Mouse (Mus musculus) ES-E14 (cell line): Measurements from ENCODE around the gene Zfp446. TPM values are rescaled to one million over a fixed set of nuclear protein-coding genes. Genes with fewer than 3 reads are reported as not detected.

Source experiments
- DNase-seq: peaks from one replicate; pipeline ENCODE4 v3.0.0-alpha.2; 2013; ENCODE audit warnings: low read depth, low spot score
- H3K27ac ChIP-seq: 2 replicates; pipeline ENCODE4 v1.5.1; 2012; ENCODE audit warnings: low read depth, mild to moderate bottlenecking, low read length, moderate library complexity, mixed read lengths; ENCODE audit not compliant: poor library complexity, insufficient read depth, severe bottlenecking
- H3K36me3 ChIP-seq: 2 replicates; pipeline ENCODE4 v1.6.1; 2012; ENCODE audit warnings: mild to moderate bottlenecking, low read length, moderate library complexity, mixed read lengths; ENCODE audit not compliant: control insufficient read depth, poor library complexity, insufficient read depth, severe bottlenecking
- H3K4me1 ChIP-seq, 2 experiments: fragments of 150-350 bp in 1 of 2; sonication (generic) in 1 of 2; 2 replicates each; pipeline ENCODE4 v1.6.1; 2012; ENCODE audit warnings: low read length in 2 of 2, mild to moderate bottlenecking in 1 of 2, mixed read lengths in 1 of 2; ENCODE audit not compliant: control insufficient read depth in 2 of 2, insufficient read depth in 2 of 2, poor library complexity in 1 of 2
- H3K4me3 ChIP-seq, 2 experiments: fragments of 150-350 bp in 1 of 2; sonication (generic) in 1 of 2; 2 replicates each; pipeline ENCODE4 v1.5.1; 2012; ENCODE audit warnings: low read length in 2 of 2, low read depth in 1 of 2, mild to moderate bottlenecking in 1 of 2, mixed read lengths in 1 of 2; ENCODE audit not compliant: insufficient read depth in 1 of 2, poor library complexity in 1 of 2, severe bottlenecking in 1 of 2
- H3K9ac ChIP-seq: 2 replicates; pipeline ENCODE4 v1.6.1; 2012; ENCODE audit warnings: low read depth, mild to moderate bottlenecking, low read length, mixed read lengths; ENCODE audit not compliant: poor library complexity, insufficient read depth, severe bottlenecking
- H3K9me3 ChIP-seq: fragments of 150-350 bp; sonication (generic); 2 replicates; pipeline ENCODE4 v1.6.1; 2012; ENCODE audit warnings: low read depth, mild to moderate bottlenecking, low read length; ENCODE audit not compliant: control insufficient read depth, insufficient read depth
- CHD2 ChIP-seq: IDR thresholded peaks from 2 replicates; pipeline ENCODE4 v1.6.1; 2014; ENCODE audit warnings: mild to moderate bottlenecking, low read depth, low read length, inconsistent platforms
- HCFC1 ChIP-seq: IDR thresholded peaks from 2 replicates; pipeline ENCODE4 v1.6.1; 2012; ENCODE audit warnings: low read length, inconsistent platforms, borderline replicate concordance; ENCODE audit not compliant: insufficient read depth
- MAFK ChIP-seq: IDR thresholded peaks from 2 replicates; pipeline ENCODE4 v1.6.1; 2014; ENCODE audit warnings: mild to moderate bottlenecking, low read depth, low read length, inconsistent platforms; ENCODE audit not compliant: insufficient read depth
- ZC3H11A ChIP-seq: IDR thresholded peaks from 2 replicates; pipeline ENCODE4 v1.6.1; 2012; ENCODE audit warnings: low read depth, mild to moderate bottlenecking, inconsistent platforms, low read length, borderline replicate concordance
- ZNF384 ChIP-seq: IDR thresholded peaks from 2 replicates; pipeline ENCODE4 v1.6.1; 2012; ENCODE audit warnings: low read depth, low read length, inconsistent platforms
- in situ Hi-C, 2 experiments: fragments of 600-800 bp; cut with MboI; formaldehyde crosslinking; loops; one replicate each; pipeline ENCODE4 v1.15.1; 2025; ENCODE audit warnings: low sequenced_read_pairs in 2 of 2, inconsistent platforms in 1 of 2; ENCODE audit not compliant: unreplicated experiment in 2 of 2
- total RNA-seq: library from RNA; depleted of rRNA; stranded (reverse); fragments of 300-350 nt; gene quantifications from 2 replicates; pipeline ENCODE4 v1.2.3, GENCODE M21; 2012

Zfp446 gene
- total RNA-seq, 1 experiment = 6.4 TPM

DNA sequence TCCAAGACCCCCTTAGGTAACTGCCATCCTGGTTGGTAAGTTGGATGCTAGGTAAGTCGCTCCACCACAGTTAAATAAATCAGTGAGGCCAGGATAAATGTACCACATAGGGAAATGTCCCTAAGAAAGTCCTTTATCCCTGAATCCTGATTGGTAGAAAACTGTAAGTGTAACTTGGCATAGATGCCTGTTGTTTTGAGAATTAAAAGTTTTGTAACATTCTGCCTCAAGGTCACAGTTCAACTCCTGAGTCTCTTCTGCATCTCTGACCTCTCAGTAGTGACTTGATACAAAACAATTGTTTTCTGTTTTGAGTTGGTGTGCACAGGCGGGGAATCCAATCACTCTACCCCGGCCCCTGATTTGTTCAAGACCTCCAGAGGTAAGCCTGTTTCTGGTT lies 21.2 kb downstream of the Zfp446 start, which contains the start of gene Trim28:
Trim28 (plus strand) TSS at position 264 of the 400 bp plus-strand sequence.
- no peak within 1 kb of the TSS for H3K27ac ChIP-seq
- TF ChIP-seq CHD2 = no peak
- no peak for TF ChIP-seq HCFC1
- no peak for TF ChIP-seq ZNF384
- no peak for TF ChIP-seq ZC3H11A
- TF ChIP-seq MAFK = no peak
- no peak for DNase-seq
- in situ Hi-C loops = no loop called here
- H3K36me3 ChIP-seq = no peaks in the 10 kb centered on the region
- H3K4me3 ChIP-seq = no peak within 1 kb of the TSS
- no peaks in the 10 kb centered on the region for H3K9me3 ChIP-seq
- no peaks in the 10 kb centered on the region for H3K4me1 ChIP-seq
- no peak within 1 kb of the TSS for H3K9ac ChIP-seq

DNA sequence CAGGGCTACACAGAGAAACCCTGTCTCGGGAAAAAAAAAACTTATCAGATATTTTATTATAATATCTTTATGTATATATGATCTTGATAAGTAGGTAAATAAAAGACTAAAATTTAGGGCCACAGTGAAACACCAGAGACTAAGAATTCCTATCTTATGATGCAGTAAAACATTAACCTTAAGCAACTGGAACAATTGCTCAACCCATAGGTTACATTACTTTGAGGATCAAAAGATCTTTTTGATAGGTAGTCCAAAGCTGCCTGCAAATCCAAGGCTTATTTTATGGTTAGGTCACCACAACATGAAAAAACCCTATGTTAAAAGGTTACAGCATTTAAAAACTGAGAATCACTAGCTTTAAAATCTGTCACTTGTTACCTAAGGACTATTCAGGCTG lies 23.9 kb downstream of the Zfp446 start:
- no peaks in the 10 kb centered on the region for H3K9me3 ChIP-seq
- DNase-seq = no peak
- H3K36me3 ChIP-seq = no peaks in the 10 kb centered on the region; the same call in 1 of the 2 replicates
- in situ Hi-C loops = no loop called here
- no peak overlapping the region for H3K27ac ChIP-seq
- TF ChIP-seq MAFK (no peak), HCFC1 (no peak), ZNF384 (no peak), ZC3H11A (no peak), CHD2 (no peak)
- peaks cover 0 to 4% of the 10 kb centered on the region in 2 experiments; a peak in 1 of 4 replicates for H3K4me1 ChIP-seq
- H3K9ac ChIP-seq = no peak overlapping the region
- no peak overlapping the region for H3K4me3 ChIP-seq

DNA sequence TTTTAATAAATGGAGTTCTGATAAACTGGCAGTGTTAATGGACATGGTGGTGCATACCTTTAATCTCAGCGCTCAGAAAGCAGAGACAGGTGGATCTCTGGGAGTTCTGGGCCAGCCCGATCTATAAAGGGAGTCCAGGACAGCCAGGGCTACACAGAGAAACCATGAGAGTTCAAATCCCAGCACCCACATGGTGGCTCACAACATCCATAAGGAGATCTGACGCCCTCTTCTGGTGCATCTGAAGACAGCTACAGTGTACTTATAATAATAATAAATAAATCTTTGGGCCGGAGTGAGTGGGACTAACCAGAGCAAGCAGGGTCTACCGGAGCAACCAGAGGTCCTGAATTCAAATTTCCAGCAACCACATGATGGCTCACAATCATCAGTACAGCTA lies 25.7 kb downstream of the Zfp446 start:
- Histone ChIP-seq H3K9ac (no peak overlapping the region), H3K27ac (no peak overlapping the region), H3K36me3 (no peaks in the 10 kb centered on the region; the same call in 1 of the 2 replicates), H3K4me1 (peaks cover 0 to 7% of the 10 kb centered on the region in 2 experiments; a peak in 1 of 4 replicates), H3K9me3 (no peaks in the 10 kb centered on the region), H3K4me3 (no peak overlapping the region)
- no peak for DNase-seq
- in situ Hi-C loops = no loop called here
- TF ChIP-seq HCFC1 (no peak), ZNF384 (no peak)

DNA sequence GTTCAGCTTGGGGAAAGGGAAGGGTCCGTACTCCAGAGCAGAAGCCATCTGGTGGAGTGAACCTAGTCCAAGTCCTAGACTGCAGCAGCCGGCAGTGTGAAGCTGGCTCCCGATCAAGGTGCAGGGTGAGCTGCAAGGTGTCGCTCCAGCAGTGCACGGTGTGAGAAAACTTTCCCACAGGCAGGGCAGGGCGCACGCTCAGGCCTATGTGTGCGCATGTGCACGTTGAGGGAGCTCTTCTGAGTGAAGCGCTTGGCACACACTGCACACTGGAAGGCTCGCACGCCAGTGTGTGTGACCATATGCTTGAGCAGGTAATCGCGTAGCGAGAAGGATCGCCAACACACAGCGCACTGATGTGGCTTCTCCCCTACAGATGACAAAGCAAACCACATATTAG lies 28.4 kb downstream of the Zfp446 start:
- H3K27ac ChIP-seq = peak overlapping the region; percentile 22; the same call in 1 of the 2 replicates
- TF ChIP-seq ZC3H11A = no peak
- no peak for TF ChIP-seq MAFK
- no peak for TF ChIP-seq HCFC1
- no peak for TF ChIP-seq CHD2
- TF ChIP-seq ZNF384 = no peak
- in situ Hi-C loops = no loop called here
- H3K4me1 ChIP-seq = peaks cover 0 to 7% of the 10 kb centered on the region in 2 experiments; a peak in 1 of 4 replicates
- H3K4me3 ChIP-seq = peak overlapping the region; percentile 63 to 78
- H3K9me3 ChIP-seq = no peaks in the 10 kb centered on the region
- H3K9ac ChIP-seq = peak overlapping the region; percentile 61
- DNase-seq = no peak
- H3K36me3 ChIP-seq = no peaks in the 10 kb centered on the region; the same call in 1 of the 2 replicates

DNA sequence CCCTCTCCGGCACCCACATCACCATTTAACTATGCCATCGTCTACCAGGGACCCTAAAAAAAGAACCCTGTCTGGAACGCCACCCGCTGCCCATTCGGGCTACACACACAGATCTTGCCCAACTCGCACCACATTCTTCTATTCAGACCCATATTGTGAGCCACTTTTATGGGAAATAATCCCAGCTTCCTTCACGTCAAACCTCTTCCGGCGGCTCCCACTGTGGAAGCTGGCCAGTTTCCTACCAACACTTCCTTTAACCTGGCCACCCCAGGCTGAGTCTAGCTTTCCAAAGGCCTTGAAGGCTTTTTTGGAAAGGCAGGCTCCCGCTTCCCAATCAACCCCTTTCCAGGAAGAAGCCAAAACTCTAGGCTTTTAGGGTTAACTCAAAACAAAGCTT lies 28.9 kb downstream of the Zfp446 start:
- TF ChIP-seq HCFC1 = no peak
- no peak for TF ChIP-seq ZC3H11A
- TF ChIP-seq MAFK = no peak
- TF ChIP-seq ZNF384 = no peak
- no peak for TF ChIP-seq CHD2
- Histone ChIP-seq H3K27ac (peak overlapping the region; percentile 22; the same call in 1 of the 2 replicates), H3K4me1 (peaks cover 0 to 7% of the 10 kb centered on the region in 2 experiments; a peak in 2 of 4 replicates), H3K4me3 (peak overlapping the region; percentile 63 to 78), H3K9ac (peak overlapping the region; percentile 61), H3K9me3 (no peaks in the 10 kb centered on the region), H3K36me3 (no peaks in the 10 kb centered on the region; the same call in 1 of the 2 replicates)
- in situ Hi-C loops = no loop called here
- DNase-seq = no peak
